ENCODE assay signal across 29 mouse cellular contexts in the genomic region with DNA sequence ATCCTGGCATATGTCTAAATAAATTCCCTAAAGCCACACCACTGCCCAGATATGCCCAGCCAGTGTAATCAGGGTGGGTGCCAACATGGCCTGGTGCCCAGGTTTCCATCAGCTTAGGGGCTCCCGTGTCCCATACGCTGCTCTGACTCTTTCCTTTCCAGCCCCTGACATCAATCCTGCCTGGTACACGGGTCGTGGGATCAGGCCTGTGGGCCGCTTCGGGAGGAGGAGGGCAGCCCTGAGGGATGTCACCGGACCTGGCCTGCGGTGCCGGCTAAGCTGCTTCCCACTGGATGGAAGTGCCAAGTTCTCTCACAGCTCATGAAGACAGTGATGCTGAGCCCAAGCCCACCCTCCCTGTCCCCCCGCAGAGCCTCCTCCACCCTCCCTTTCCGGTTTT. TPM values are rescaled to one million over a fixed set of nuclear protein-coding genes. Genes with fewer than 3 reads are reported as not detected.
DNase-seq lines count a peak whose midpoint lies in the region; ATAC-seq and TF ChIP-seq lines count a peak whose summit lies in the region.
"Had no signal": no experiment of that assay in that cellular context is flagged by ENCODE, and none has a peak within 500 bp of the region (broad histone marks: within the 10 kb centered on the region; RNA-seq: fewer than 3 reads in every experiment).

No protein-coding gene starts in this region.

- TF ChIP-seq POLR2A in brain, embryonic 14.5 days (IDR thresholded peaks at IDR 0.05; ENCODE audit: borderline replicate concordance, extremely low read depth, insufficient read depth, insufficient read length, poor library complexity, severe bottlenecking): no peak

- H3K4me2 ChIP-seq in embryonic facial prominence, embryonic 14.5 days (ENCODE audit: low read depth, low read length): no peak overlapping the region
- H3K4me2 ChIP-seq in hindbrain, embryonic 15.5 days: no peak overlapping the region
- no peak overlapping the region for H3K4me2 ChIP-seq in hindbrain, embryonic 12.5 days (replicated peaks)
- no peak overlapping the region for H3K4me2 ChIP-seq in lung, embryonic 14.5 days
- H3K4me2 ChIP-seq: embryonic facial prominence, embryonic 13.5 days; limb, embryonic 12.5 days; liver, embryonic 11.5 days; neural tube, embryonic 13.5 days had no signal

- H3K36me3 ChIP-seq in embryonic facial prominence, embryonic 14.5 days (ENCODE audit: control insufficient read depth, insufficient read depth, low read length): no peaks in the 10 kb centered on the region
- H3K36me3 ChIP-seq in embryonic facial prominence, embryonic 10.5 days (replicated peaks): no peaks in the 10 kb centered on the region
- no peaks in the 10 kb centered on the region for H3K36me3 ChIP-seq in hindbrain, embryonic 15.5 days
- H3K36me3 ChIP-seq in hindbrain, embryonic 12.5 days: no peaks in the 10 kb centered on the region
- H3K36me3 ChIP-seq in lung, embryonic 14.5 days (ENCODE audit: insufficient read depth): no peaks in the 10 kb centered on the region
- H3K36me3 ChIP-seq: embryonic facial prominence, embryonic 13.5 days; G1E; limb, embryonic 12.5 days; neural tube, embryonic 13.5 days had no signal

- WGBS in embryonic facial prominence, embryonic 14.5 days: 64% methylated on average over 10 of the region's 11 CpGs
- 74% methylated on average over 11 of the region's 11 CpGs for WGBS in embryonic facial prominence, embryonic 10.5 days
- WGBS in hindbrain, embryonic 15.5 days: 64% methylated on average over 11 of the region's 11 CpGs
- WGBS in hindbrain, embryonic 12.5 days: 74% methylated on average over 11 of the region's 11 CpGs
- 63% methylated on average over 11 of the region's 11 CpGs for WGBS in lung, embryonic 14.5 days

- H3K27me3 ChIP-seq in embryonic facial prominence, embryonic 14.5 days (replicated peaks; ENCODE audit: control insufficient read depth, insufficient read depth, low read length): no peaks in the 10 kb centered on the region
- H3K27me3 ChIP-seq in embryonic facial prominence, embryonic 10.5 days (replicated peaks; ENCODE audit: low read depth, poor library complexity, severe bottlenecking): peaks cover 10% of the 10 kb centered on the region
- no peaks in the 10 kb centered on the region for H3K27me3 ChIP-seq in hindbrain, embryonic 15.5 days
- 0 out of 2 replicates have a peak, but pooled peaks cover 3% of the 10 kb centered on the region for H3K27me3 ChIP-seq in hindbrain, embryonic 12.5 days
- no peaks in the 10 kb centered on the region for H3K27me3 ChIP-seq in lung, embryonic 14.5 days (ENCODE audit: insufficient read depth, low read length)

- no peak overlapping the region for H3K27ac ChIP-seq in embryonic facial prominence, embryonic 14.5 days (replicated peaks; ENCODE audit: low read depth, low read length)
- H3K27ac ChIP-seq in embryonic facial prominence, embryonic 10.5 days (replicated peaks): no peak overlapping the region
- no peak overlapping the region for H3K27ac ChIP-seq in hindbrain, embryonic 15.5 days (replicated peaks)
- H3K27ac ChIP-seq in hindbrain, embryonic 12.5 days: no peak overlapping the region
- H3K27ac ChIP-seq in lung, embryonic 14.5 days (ENCODE audit: low read depth): no peak overlapping the region
- H3K27ac ChIP-seq: embryonic facial prominence, embryonic 13.5 days; kidney, postnatal 0 days; limb, embryonic 12.5 days; neural tube, embryonic 13.5 days had no signal

- H3K4me1 ChIP-seq in embryonic facial prominence, embryonic 14.5 days (ENCODE audit: control insufficient read depth, insufficient read depth, low read length): 0 out of 2 replicates have a peak, but pooled peaks cover 5% of the 10 kb centered on the region
- H3K4me1 ChIP-seq in embryonic facial prominence, embryonic 10.5 days: no peaks in the 10 kb centered on the region
- peaks cover 10% of the 10 kb centered on the region; the same call in 1 of the 2 replicates for H3K4me1 ChIP-seq in hindbrain, embryonic 15.5 days (replicated peaks)
- H3K4me1 ChIP-seq in hindbrain, embryonic 12.5 days: no peaks in the 10 kb centered on the region
- H3K4me1 ChIP-seq in lung, embryonic 14.5 days (ENCODE audit: insufficient read depth): no peaks in the 10 kb centered on the region

- TF ChIP-seq CTCF in lung, embryonic 14.5 days (IDR thresholded peaks at IDR 0.05; ENCODE audit: low read depth): no peak
- no peak for TF ChIP-seq CTCF in brain, embryonic 14.5 days (IDR thresholded peaks at IDR 0.05; ENCODE audit: borderline replicate concordance, extremely low read depth, insufficient read depth, insufficient read length)

- no peak; the same call in 1 of the 2 replicates for ATAC-seq in embryonic facial prominence, embryonic 14.5 days (ENCODE audit: low read depth)
- ATAC-seq in hindbrain, embryonic 15.5 days (ENCODE audit: low FRiP score, low read depth): peak; percentile 48; the same call in 1 of the 2 replicates
- no peak for ATAC-seq in hindbrain, embryonic 12.5 days (ENCODE audit: low FRiP score)
- ATAC-seq in lung, embryonic 14.5 days (ENCODE audit: insufficient read depth): no peak
- ATAC-seq: intestine, embryonic 16.5 days had no signal

- H3K9ac ChIP-seq in embryonic facial prominence, embryonic 14.5 days (ENCODE audit: low read depth, low read length): no peak overlapping the region
- no peak overlapping the region for H3K9ac ChIP-seq in hindbrain, embryonic 15.5 days
- H3K9ac ChIP-seq in hindbrain, embryonic 12.5 days: no peak overlapping the region
- no peak overlapping the region for H3K9ac ChIP-seq in lung, embryonic 14.5 days
- H3K9ac ChIP-seq: embryonic facial prominence, embryonic 13.5 days; limb, embryonic 12.5 days; neural tube, embryonic 13.5 days had no signal

- no peak overlapping the region for H3K4me3 ChIP-seq in embryonic facial prominence, embryonic 14.5 days (ENCODE audit: low read depth, low read length)
- no peak overlapping the region for H3K4me3 ChIP-seq in embryonic facial prominence, embryonic 10.5 days
- H3K4me3 ChIP-seq in hindbrain, embryonic 15.5 days: no peak overlapping the region
- no peak overlapping the region for H3K4me3 ChIP-seq in hindbrain, embryonic 12.5 days
- H3K4me3 ChIP-seq in lung, embryonic 14.5 days (ENCODE audit: low read depth, low read length): no peak overlapping the region
- H3K4me3 ChIP-seq: embryonic facial prominence, embryonic 13.5 days; limb, embryonic 12.5 days; neural tube, embryonic 13.5 days had no signal

- DNase-seq in embryonic facial prominence, embryonic 14.5 days (ENCODE audit: low spot score): peak; percentile 12
- no peak for DNase-seq in embryonic facial prominence, embryonic 10.5 days (ENCODE audit: low spot score)
- peak; percentile 32 for DNase-seq in lung, embryonic 14.5 days
- DNase-seq in lung, postnatal 14 days: no peak
- DNase-seq in brain, embryonic 14.5 days (ENCODE audit: low read depth): peak; percentile 40
- DNase-seq: adrenal gland, adult 8-10 months; cerebellum, adult 9-10 months; embryo, embryonic 11 days; gastrocnemius, postnatal 14 days; kidney, adult 8-10 months; layer of hippocampus, postnatal 36 days; thymus, postnatal 4 days had no signal

- H3K9me3 ChIP-seq in embryonic facial prominence, embryonic 14.5 days (ENCODE audit: control insufficient read depth, low read length): no peaks in the 10 kb centered on the region
- no peaks in the 10 kb centered on the region for H3K9me3 ChIP-seq in embryonic facial prominence, embryonic 10.5 days
- H3K9me3 ChIP-seq in hindbrain, embryonic 15.5 days: no peaks in the 10 kb centered on the region
- H3K9me3 ChIP-seq in hindbrain, embryonic 12.5 days (replicated peaks): no peaks in the 10 kb centered on the region
- no peaks in the 10 kb centered on the region for H3K9me3 ChIP-seq in lung, embryonic 14.5 days (ENCODE audit: low read depth, low read length)
- H3K9me3 ChIP-seq: embryonic facial prominence, embryonic 13.5 days; limb, embryonic 12.5 days; neural tube, embryonic 13.5 days had no signal

RNA-seq across cellular contexts. Expression of a gene that starts 0.8 kb away (rescaled TPM):
- polyA plus RNA-seq in embryonic facial prominence, embryonic 14.5 days (2014; fragmentation: Nextera tagmentation; extraction: Ambion mirVana): not detected in 2 replicates
- not detected in 2 replicates for polyA plus RNA-seq in embryonic facial prominence, embryonic 10.5 days (2016; fragmentation: Nextera tagmentation; extraction: Ambion mirVana)
- not detected in 2 replicates for polyA plus RNA-seq in hindbrain, embryonic 15.5 days (2015; fragmentation: Nextera tagmentation; extraction: Ambion mirVana)
- not detected in 2 replicates for polyA plus RNA-seq in hindbrain, embryonic 12.5 days (2016; fragmentation: Nextera tagmentation; extraction: Ambion mirVana)
- not detected in 2 replicates for polyA plus RNA-seq in lung, embryonic 14.5 days (2014; fragmentation: Nextera tagmentation; extraction: Ambion mirVana)
- not detected in 2 replicates for polyA plus RNA-seq in brain, embryonic 14.5 days (2012; rRNA removed)
- polyA plus RNA-seq: embryonic facial prominence, embryonic 13.5 days; G1E; heart, embryonic 14.5 days; intestine, embryonic 16.5 days; kidney, postnatal 0 days; large intestine, adult 2 months; limb, embryonic 12.5 days; liver, embryonic 11.5 days; liver, embryonic 16.5 days; lung, embryonic 16.5 days; neural tube, embryonic 13.5 days; small intestine, adult 2 months; stomach, embryonic 14.5 days; testis, adult 2 months; thymus, postnatal 0 days had no signal

RNA-seq across cellular contexts. Expression of a gene that starts 15.8 kb away (rescaled TPM):
- 2.4 and 2.5 TPM in 2 replicates for polyA plus RNA-seq in embryonic facial prominence, embryonic 14.5 days (2014; fragmentation: Nextera tagmentation; extraction: Ambion mirVana)
- 0.39 and 0.44 TPM in 2 replicates for polyA plus RNA-seq in embryonic facial prominence, embryonic 10.5 days (2016; fragmentation: Nextera tagmentation; extraction: Ambion mirVana)
- 0.10 and 0.17 TPM in 2 replicates for polyA plus RNA-seq in hindbrain, embryonic 15.5 days (2015; fragmentation: Nextera tagmentation; extraction: Ambion mirVana)
- polyA plus RNA-seq in hindbrain, embryonic 12.5 days (2016; fragmentation: Nextera tagmentation; extraction: Ambion mirVana): 0.64 and 0.71 TPM in 2 replicates
- 1.7 and 2.3 TPM in 2 replicates for polyA plus RNA-seq in lung, embryonic 14.5 days (2014; fragmentation: Nextera tagmentation; extraction: Ambion mirVana)
- polyA plus RNA-seq in brain, embryonic 14.5 days (2012; rRNA removed): 0.25 TPM in 1 of 2 replicates, not detected in the other
- polyA plus RNA-seq: G1E had no signal

RNA-seq across cellular contexts. Expression of a gene that starts 38.8 kb away (rescaled TPM):
- 0.86 and 1.1 TPM in 2 replicates for polyA plus RNA-seq in embryonic facial prominence, embryonic 14.5 days (2014; fragmentation: Nextera tagmentation; extraction: Ambion mirVana)
- 0.06 and 0.14 TPM in 2 replicates for polyA plus RNA-seq in embryonic facial prominence, embryonic 10.5 days (2016; fragmentation: Nextera tagmentation; extraction: Ambion mirVana)
- 0.29 and 0.35 TPM in 2 replicates for polyA plus RNA-seq in hindbrain, embryonic 15.5 days (2015; fragmentation: Nextera tagmentation; extraction: Ambion mirVana)
- 0.09 and 0.22 TPM in 2 replicates for polyA plus RNA-seq in hindbrain, embryonic 12.5 days (2016; fragmentation: Nextera tagmentation; extraction: Ambion mirVana)
- 0.39 and 0.42 TPM in 2 replicates for polyA plus RNA-seq in lung, embryonic 14.5 days (2014; fragmentation: Nextera tagmentation; extraction: Ambion mirVana)
- polyA plus RNA-seq in brain, embryonic 14.5 days (2012; rRNA removed): 0.20 and 0.31 TPM in 2 replicates
- polyA plus RNA-seq: G1E; liver, embryonic 11.5 days had no signal

RNA-seq across cellular contexts. Expression of a gene that starts 44.8 kb away (rescaled TPM):
- polyA plus RNA-seq in embryonic facial prominence, embryonic 14.5 days (2014; fragmentation: Nextera tagmentation; extraction: Ambion mirVana): 51.6 and 58.6 TPM in 2 replicates
- polyA plus RNA-seq in embryonic facial prominence, embryonic 10.5 days (2016; fragmentation: Nextera tagmentation; extraction: Ambion mirVana): 22.5 and 25.7 TPM in 2 replicates
- 39.0 and 41.5 TPM in 2 replicates for polyA plus RNA-seq in hindbrain, embryonic 15.5 days (2015; fragmentation: Nextera tagmentation; extraction: Ambion mirVana)
- polyA plus RNA-seq in hindbrain, embryonic 12.5 days (2016; fragmentation: Nextera tagmentation; extraction: Ambion mirVana): 26.0 and 32.0 TPM in 2 replicates
- 47.1 and 49.4 TPM in 2 replicates for polyA plus RNA-seq in lung, embryonic 14.5 days (2014; fragmentation: Nextera tagmentation; extraction: Ambion mirVana)
- 26.0 and 31.7 TPM in 2 replicates for polyA plus RNA-seq in brain, embryonic 14.5 days (2012; rRNA removed)
- polyA plus RNA-seq: G1E had no signal

Comparison
In these comparisons a context has a peak if more than half of its experiments do, and no peak if none do; other contexts are left out.
1. DNase-seq: peak in embryonic facial prominence, embryonic 14.5 days (single experiment), lung, embryonic 14.5 days (single experiment) and brain, embryonic 14.5 days (single experiment); none in embryonic facial prominence, embryonic 10.5 days (single experiment) and lung, postnatal 14 days (single experiment).